Mouse (Mus musculus) cerebellum, postnatal 10 days (tissue): ENCODE measurements at regions not wholly inside any gene's neighbourhood (a gene's known extent, or its start where the extent isn't known, plus 50 kb on each side); places are given as distances from the start of the nearest gene placed in this dataset.

Experiments
- DNase-seq, 2 experiments: peaks; one replicate each; pipeline ENCODE4 v3.0.0; 2021; ENCODE audit warnings: mixed read lengths in 2 of 2

DNA sequence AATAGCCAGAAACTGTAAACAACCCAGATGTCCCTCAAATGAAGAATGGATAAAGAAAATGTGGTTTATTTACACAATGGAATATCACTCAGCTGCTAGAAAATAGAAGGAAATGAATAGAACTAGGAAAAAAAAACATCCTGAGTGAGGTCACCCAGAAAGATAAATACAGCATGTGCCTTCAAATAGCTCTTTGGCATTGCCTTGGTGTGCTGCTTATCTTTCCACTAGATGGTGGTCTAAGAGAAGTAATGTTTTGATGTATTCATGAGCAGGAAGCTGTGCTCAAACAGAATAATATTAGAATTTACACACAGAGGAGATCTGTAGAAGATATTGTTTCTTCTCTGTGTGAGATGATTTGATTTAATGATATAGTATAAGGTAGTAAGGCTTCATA is 78.8 kb downstream of the Zfp619 start:
- DNase-seq, result peak in 1 of 2 experiments; percentile 14

DNA sequence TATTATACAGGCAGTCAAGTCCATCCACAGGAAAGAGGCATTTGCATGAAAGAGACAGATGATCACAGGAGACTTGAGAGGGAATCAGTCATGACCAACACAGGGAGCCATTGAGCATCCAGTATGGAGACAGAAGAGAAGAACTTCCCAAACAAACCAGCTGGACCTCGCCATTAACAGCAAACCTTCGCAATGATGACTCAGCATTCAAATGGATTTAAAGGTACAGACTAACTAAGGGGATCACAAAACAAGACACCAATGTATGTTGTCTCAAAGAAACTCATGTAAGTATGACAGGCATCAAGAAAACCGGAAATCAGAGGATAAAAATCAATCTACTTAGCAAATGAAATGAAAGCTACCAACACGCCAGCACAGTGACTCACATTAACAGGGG is 96.2 kb downstream of the Zfp619 start:
- no peak for DNase-seq

DNA sequence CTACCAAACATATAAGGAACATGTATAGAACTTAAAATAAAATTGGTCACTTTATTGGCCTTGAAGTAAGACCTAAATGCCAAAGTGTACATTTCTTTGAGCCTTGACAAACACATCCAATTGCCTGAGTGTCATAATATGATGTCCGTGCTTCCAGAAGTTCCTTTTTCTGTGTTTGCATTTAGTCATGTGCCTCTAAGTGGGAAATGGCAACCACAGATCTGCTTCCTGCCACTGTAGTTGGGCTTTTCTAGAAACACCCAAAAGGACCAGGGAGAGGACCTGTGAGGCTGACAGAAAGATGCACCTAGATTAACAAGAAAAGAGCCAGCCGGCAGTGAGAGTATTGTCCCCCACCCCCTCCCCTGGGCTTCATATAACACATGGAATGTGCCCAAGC is 97.5 kb downstream of the Zfp619 start:
- DNase-seq, result no peak

DNA sequence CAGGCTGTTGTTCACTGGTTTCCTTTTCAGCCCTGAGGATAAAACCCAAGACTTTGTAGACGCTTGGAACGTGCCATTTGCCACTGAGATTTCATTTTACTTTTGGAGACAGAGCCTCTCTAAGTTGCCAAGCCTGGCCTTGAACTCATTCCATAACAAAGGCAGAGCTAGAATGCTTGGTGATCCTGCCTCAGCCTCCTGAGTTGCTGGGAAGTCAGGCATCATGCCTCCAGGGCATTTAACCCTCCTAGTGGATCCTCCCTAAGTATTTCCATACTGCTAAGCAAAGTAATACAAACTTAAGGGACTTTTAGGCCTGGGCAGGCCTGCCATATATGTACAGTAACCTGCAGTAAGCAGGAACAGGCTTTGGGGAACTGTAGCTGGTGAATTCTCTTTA is 104.2 kb downstream of the Zfp619 start:
- DNase-seq, result no peak

DNA sequence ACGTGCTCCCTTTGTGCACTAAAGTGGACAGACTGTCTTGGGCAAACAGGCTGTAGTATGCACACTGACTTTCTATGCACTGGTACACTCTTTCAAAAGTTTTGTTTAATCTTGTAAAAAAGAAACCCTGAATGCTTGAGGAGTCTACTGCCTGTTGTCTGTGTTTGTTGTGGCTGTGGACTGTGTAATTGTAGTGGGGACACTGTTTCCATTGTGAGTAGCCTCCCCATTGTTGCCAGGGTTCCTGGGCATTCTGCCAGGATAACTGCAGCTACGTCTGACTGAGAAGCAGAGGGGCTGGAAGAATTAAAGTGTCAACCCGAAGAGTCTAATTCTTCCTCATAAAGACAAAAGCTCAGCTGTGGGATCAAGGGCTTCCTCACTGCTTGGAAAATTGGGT is 115.3 kb downstream of the Zfp619 start:
- DNase-seq, result peak; percentile 36 to 57

DNA sequence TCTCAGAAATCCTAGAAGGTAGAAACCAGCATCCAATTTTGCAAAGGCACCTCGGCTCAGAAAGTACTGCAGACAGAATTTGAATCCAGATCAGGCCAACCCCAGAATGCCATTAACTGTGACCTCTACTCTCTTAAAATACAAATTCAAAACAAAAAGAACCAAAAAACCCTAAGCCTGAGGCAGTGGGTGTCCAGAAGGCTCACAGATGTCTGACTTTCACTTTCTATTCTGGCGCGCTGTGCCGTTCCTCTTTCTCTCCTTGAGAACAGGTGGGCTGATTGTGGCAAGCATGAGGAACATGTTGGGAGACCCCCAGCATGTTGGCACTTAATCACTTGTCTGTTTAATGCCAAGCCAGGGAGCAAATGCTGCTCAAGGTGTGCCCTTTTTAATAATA is 124.8 kb downstream of the Zfp619 start:
- DNase-seq, result peak; percentile 6 to 9

DNA sequence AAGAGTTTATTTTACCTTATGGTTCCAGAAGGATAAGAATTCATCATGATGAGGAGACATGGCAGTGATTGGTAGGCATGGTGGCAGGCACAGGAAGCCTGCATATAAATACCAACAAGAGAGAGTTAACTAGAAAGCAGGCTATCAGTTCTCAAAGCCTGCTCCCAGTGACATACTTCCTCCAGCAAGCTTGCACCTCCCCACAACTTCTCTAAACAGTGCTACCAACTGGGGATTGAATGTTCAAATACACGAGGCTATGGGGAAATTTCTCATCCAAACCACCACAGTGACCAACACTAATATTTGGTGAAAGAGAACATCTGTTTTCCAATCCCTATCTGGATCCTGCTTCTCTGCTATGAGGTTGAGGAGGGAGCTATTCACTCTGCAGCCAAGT is 125.8 kb downstream of the Zfp619 start:
- no peak for DNase-seq

DNA sequence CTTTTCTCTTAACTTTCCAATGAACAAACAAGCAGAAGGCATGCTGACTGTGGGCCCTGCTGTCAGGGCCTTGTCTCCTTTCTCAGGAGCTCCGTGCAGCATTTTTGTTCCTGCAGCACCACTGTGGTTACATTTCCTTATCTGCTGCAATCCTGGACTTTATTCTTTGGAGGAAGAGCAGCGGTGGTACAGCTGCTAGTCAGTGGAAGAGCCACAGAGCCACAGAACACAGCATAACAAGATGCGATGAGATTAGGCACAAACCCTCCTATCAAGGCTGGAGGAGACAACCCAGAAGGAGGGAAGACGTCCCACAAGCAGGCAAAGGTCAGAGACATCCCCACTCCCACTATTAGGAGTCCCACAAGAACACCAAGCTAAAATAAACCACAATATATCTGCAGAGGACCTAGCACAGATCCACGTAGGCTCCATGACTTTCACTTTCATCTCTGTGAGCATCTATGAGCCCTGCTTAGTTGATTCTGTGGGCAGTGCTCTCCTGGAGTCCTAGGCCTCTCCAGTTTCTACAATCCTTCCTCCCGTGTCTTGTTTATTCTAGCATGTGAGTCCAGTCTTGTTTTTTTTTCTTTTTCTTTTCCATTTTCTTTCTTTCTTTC is 133.0 kb downstream of the Zfp619 start:
- DNase-seq, result no peak

DNA sequence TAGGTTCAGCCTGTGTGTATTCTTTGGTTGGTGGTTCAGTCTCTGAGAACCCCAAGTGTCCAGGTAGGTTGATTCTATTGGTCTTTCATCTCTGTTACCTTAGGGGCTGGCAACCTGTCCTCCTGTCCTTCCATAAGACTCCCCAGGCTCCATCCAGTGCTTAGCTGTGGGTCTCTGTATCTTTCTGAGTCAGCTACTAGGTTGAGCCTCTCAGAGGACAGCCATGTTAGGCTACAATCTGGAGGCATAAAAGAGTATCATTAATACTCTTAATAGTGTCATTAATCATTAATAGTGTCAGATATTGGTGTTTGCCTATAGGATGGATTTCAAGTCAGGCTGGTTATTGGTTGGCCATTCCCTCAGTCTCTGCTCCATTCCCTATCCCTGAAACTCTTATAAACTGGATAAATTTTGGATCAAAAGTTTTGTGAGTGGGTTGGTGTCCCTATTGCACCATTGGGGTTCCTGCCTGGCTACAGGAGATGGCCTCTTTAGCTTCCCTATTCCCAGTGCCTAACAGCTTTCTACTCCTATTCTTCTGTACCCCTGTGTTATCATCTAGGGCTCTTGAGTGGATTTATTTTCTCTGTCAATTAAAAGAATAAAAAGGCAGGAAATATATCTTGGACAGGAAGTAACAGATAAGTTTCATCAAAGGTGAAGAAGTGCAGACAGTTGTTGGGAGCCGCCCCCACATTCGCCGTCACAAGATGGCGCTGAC is 137.2 kb downstream of the Zfp619 start:
- DNase-seq, result peak in 1 of 2 experiments; percentile 39

DNA sequence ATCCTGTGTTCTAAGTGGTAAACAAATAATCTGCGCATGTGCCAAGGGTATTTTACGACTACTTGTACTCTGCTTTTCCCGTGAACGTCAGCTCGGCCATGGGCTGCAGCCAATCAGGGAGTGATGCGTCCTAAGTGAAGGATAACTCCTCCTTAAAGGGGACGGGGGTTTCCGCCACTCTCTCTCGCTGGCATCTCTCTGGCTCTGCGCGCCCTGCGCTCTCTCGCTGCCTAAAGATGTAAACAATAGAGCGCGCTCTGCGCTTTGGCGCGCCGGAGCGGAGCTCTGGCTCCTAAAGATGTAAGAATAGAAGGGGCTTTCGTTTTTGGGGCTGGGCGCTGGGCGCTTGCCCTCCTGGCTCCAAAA is 137.7 kb downstream of the Zfp619 start:
- DNase-seq, result peak; percentile 34 to 41

DNA sequence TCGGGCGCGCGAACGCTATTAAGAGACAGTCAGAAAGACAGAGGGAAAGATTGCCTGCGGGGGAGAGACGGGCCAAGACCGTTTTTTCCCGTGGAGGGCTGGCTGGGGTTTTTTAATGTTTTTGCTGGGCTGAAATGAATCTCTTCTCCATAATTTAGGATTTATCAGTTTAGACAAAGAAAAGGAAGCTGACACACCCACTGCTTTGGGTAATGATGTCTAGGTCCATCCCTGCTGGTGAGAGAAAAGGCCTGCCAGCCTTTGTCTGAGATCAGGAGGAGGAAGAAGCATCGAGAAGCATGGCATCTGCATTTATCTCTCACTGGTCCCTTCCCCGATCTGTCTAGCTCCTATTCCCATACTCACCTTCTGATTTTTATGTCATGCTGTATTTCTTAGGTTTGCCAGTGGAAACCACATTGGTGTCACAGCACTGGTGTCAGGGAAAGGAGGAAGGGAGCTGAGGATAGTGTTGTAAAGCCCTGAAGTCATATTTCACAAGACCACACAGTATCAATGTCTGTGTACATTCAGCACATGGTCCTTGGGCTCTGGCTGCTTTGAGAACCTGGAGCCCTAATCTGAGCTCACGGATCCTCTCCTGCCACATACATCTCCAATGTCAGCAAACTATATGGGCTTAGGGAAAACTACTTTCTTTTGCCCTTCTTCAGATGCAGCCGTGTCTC is 138.3 kb downstream of the Zfp619 start:
- peak in 1 of 2 experiments; percentile 25 for DNase-seq

DNA sequence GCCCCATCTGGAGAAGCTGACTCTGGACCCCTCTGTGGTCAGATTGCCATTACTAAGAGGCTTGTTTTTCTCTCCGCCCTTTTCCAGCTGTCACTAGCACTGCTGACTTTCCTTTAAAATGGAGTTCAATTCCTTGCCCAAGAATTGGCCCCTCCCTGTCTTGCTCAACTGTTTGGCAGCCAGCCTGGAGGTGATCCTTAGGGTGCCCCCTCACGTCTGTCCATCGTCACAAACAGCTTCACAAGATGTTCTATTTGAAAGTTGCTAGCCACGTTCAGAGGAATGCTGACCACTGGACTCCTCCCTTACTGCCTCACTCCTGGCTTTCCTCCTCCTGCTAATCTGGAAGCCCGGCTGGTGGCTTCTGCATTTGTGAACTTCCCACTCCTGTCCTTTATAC is 142.0 kb downstream of the Zfp619 start:
- no peak for DNase-seq

DNA sequence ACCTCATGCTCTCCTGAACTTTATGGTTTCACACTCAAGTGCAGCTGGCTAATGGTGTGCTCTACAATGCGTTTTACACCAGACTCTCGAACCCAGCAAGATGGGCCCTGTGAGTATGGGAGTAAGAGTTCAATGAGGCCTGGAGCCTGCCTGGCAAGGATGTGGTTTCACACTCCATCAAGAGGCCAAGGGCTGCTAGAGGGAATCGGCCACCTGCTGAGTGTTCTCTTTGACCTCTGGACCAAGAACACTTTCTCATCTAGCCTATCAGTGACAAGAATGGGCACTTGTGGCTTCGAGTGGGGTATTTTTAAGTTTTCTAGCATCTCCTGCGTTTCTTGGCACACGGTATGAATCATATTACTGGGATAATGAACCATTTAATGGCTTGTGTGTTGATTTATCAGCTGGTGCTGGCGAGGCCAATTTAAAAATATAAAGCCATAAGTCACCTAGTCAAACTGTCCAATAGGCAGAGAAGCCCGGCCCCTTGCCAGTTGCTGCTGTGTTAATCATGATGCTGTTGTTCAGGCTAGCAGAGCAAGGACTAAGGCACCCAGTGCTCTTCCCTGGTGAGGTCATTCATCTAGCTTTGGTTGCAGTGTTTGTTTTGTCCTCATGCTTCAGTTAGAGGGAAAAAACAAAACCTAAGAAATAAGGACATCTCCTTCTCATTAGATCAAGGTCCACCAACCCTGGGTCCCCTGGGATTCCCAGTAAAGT is 157.7 kb downstream of the Zfp619 start:
- DNase-seq, result no peak

DNA sequence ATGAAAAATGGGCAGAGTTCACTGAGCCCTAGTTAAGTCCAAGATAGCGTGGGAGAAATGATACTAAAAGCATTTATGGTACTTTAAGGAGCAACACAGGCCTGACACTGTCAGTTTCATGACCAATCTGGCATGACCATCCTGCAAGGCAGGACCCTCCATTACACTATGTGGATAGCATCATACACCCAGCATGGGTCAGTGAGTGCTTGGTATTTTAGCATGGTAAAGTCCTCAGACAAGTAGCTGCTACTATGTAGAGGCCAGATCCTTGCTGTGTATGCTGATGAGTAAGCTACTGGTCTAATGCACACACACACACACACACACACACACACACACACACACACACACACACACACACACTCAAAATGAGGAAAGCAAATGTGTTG is 158.3 kb downstream of the Zfp619 start:
- DNase-seq, result no peak

DNA sequence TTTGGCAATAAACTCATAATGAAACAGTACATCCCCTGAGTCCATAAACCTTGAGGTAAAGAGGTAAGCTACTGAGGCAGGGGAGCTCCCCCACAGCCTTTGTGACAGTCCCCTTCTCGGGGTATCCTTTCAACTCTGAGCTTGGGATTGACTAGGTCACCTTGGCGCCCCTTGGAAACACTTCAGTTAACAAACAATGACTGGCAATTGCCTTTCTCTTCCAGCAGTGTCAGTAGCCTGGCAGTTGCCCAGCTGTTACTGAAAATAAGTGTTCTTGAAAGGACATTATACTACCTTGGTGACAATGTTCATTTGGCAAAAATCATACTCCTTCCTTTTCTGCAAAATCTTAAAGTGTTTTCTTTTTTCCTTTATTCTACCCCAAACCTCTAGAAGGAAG is 162.8 kb downstream of the Zfp619 start:
- DNase-seq, result no peak

DNA sequence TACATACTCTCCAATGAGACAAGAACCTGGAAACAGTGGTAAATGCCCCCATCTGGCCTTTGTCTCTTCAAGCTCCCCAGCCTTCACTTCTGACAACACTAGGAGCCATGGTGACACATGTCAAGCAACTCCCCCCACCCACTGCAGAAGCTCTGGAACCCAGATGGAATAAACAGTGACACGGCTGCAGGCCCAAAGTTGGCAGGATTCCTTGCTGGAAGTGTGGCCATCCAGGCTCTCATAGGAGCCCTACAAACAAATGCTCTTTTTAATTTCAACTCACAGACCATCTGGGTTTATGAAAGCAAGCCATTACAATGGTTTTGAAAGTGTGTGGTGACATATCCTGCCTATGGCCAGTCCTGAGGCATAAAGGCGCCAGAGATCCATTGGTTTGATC is 179.0 kb downstream of the Zfp619 start:
- peak; percentile 16 to 41 for DNase-seq

DNA sequence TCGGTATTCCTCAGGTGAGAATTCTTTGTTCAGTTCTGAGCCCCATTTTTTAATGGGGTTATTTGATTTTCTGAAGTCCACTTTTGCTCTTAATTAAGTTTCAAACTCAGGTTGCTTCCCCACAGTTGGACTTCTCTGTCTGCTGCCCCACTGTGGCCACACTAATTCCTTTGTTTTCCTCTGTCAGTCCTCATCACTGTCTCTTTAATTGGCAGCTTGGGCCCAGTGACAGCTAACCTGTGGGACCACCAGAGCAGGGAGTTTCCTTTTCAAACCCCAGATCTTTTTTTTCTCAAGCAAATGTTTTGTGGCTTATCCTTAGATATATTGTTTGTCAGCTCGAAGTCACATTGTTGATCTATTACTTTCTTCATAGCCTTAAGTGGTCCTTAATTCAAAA is 183.9 kb downstream of the Zfp619 start:
- no peak for DNase-seq

DNA sequence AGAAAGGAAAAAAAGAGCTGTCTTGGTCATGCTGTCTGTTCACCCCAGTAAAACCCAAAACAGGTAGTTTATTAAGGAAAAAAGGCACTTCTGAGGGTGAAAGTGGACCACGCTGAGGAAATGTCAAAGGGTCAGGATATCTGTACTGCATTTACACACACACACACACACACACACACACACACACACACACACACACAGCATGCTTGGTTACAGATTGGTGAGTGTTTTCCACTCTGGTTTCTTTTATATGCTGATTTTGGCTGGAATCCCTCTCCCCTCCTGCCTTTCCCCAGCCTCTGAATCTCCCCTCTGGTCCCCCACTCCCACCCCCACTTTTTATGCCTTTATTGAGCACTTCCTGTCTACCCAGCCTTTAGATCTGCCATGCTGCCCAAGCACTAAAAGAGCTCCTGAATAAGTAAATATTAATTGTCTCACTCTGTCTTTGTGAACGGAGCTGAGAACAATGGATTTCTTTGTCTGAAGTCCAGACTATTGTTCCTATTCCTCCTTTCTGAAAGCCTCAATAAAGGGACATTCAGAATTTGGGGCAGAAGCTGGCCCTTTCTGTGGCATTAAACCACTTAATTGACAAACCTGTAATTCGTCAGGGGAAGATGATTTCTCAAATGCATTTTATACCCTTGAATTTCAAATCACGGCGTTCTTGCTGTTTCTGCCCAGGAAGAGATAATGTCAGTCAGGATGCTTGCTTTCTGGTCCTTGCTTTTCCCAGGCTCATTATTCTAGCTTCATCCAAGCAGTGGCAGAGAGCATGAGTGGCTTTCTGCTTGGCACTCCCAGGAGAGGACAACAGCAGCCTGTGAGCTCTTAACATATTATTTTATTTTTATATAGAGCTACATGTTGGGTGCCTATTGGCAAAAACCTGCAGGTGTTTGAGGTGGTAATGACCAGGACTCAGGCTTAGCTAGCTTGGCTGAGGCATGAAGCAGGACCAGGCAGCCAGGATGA is 187.8 kb downstream of the Zfp619 start:
- DNase-seq, result no peak

DNA sequence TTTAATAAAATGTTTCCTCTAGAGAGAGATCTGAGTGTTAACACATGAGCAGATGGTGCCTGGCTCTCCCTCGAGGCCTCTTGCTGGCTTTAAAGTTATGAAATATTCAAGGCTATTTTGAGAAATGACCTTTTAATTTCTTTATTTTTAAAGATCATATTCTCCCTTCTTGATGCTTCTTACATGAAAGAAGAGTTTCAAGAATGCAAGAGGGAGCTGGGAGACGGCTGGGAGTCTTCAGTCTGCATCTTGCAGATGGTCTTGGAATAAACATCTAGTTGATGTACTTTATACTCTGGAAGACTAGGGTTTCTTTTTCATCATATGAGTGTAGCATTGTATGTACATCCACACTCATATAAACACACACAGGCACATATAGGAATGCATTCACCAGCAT is 189.0 kb downstream of the Zfp619 start:
- no peak for DNase-seq

DNA sequence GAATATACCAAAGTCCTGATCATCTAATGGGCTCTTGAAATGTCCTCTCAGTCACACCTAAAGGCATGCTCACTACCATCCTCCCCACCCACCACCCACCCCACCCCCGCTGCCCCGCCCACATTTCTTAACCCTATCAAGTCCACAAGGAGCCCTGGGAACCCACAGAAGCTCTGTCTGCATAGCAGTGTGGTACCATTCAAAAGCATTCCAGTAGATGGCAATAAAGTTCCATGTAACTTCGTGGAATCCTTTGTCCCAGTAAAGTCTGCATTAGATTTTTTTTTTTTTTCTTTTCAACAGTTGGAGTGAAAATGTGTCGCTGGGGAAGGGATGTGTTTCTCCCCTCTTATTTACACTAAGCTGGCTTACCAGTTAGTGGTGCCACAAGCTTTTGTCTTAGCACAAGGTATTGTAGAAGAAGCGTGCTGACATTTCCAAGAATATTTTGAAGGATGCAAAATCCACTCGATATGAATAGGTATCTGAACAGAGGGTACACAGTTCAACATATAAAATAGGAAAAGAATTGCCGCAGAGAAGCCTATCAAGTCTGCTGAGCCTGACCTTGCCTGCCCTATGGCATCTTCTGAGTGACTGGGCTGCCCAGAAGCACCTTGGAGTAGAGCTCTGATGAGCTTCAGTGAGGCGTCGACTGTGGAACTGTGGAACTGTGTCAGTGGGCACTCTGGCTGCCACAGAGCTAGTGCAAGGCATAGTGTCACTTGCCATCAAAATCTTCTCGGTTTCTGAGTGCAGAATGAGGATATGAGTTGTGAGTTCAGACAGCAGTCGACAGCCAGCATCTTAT is 199.0 kb downstream of the Zfp619 start:
- peak; percentile 32 to 52 for DNase-seq

DNA sequence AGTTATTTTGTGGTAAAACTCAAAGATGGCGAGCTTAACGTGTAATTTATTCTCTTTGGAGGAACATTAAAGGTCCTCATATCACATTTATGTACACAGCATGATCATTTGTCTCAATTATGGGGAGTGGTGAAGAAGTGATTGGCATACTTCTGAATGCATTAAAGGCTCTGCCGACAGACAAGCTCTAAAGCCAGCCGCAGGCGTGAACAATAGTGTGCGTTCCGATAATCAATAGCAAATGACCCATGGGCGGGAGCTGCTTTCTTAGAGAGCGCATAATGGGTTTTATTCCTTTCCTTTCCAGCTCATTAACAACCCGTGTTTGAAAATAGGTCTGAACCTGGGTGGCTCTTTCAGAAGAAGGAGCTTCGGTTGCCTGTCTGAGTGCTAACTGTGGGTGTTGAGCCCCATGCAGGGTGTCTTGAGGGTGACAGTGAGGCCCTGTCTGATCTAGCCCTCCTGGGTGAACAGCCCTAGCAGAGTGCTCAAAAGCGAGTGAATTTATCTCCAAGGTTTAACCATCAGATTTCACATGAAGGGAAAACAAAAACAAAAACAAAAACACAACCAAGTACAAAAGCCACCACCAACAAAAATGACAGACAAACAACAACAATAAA is 210.5 kb downstream of the Zfp619 start:
- DNase-seq, result no peak
